Mouse (Mus musculus) mature B cell (primary cell): ENCODE results near the gene Ash1l.

ENCODE experiments used
- in situ Hi-C: fragments of 300-500 bp; cut with MboI; formaldehyde crosslinking; loops from 2 replicates; pipeline ENCODE4 v1.14.3; 2019

Gene Ash1l

GRCm38 (mm10) chr3:88950576-88951326 is at the start of gene Ash1l, which contains the start of gene Dap3:
Gene Ash1l, plus strand, starts transcription at chr3:88950622.
Gene Dap3, minus strand, starts transcription at chr3:88951181.
- in situ Hi-C loops = no loop called here

GRCm38 (mm10) chr3:88904803-88905202 is 45.6 kb upstream of the Ash1l start:
- in situ Hi-C loops = no loop called here

- in situ Hi-C loops = no loop called here
These were observed 45.2 kb upstream of the Ash1l start for GRCm38 (mm10) chr3:88905209-88905608.

- in situ Hi-C loops = no loop called here
These were observed 44.7 kb upstream of the Ash1l start for GRCm38 (mm10) chr3:88905741-88906140.

- in situ Hi-C loops = no loop called here
These were observed 43.8 kb upstream of the Ash1l start for GRCm38 (mm10) chr3:88906393-88907159.

- in situ Hi-C loops = no loop called here
These were observed 37.8 kb upstream of the Ash1l start for GRCm38 (mm10) chr3:88912585-88912984.

- in situ Hi-C loops = no loop called here
These were observed 36.7 kb upstream of the Ash1l start, which contains the start of gene Msto1 for GRCm38 (mm10) chr3:88913511-88914383. Gene Msto1, minus strand, starts transcription at chr3:88913999.

- in situ Hi-C loops = no loop called here
These were observed 36.0 kb upstream of the Ash1l start for GRCm38 (mm10) chr3:88914384-88914810.

GRCm38 (mm10) chr3:88918981-88919380 is 31.4 kb upstream of the Ash1l start:
- in situ Hi-C loops = no loop called here

GRCm38 (mm10) chr3:88921411-88921810 is 29.0 kb upstream of the Ash1l start:
- in situ Hi-C loops = no loop called here

GRCm38 (mm10) chr3:88923989-88924591 is 26.3 kb upstream of the Ash1l start:
- in situ Hi-C loops = no loop called here

GRCm38 (mm10) chr3:88925651-88926050 is 24.8 kb upstream of the Ash1l start:
- in situ Hi-C loops = no loop called here

GRCm38 (mm10) chr3:88929501-88929900 is 20.9 kb upstream of the Ash1l start:
- in situ Hi-C loops = no loop called here

GRCm38 (mm10) chr3:88939071-88939470 is 11.4 kb upstream of the Ash1l start:
- in situ Hi-C loops = no loop called here

- in situ Hi-C loops = no loop called here
These were observed 10.7 kb upstream of the Ash1l start for GRCm38 (mm10) chr3:88939749-88940148.

- in situ Hi-C loops = no loop called here
These were observed 8.0 kb upstream of the Ash1l start for GRCm38 (mm10) chr3:88942316-88942880.

GRCm38 (mm10) chr3:88944109-88944508 is 6.3 kb upstream of the Ash1l start:
- in situ Hi-C loops = no loop called here

- in situ Hi-C loops = no loop called here
These were observed 441 bp upstream of the Ash1l start for GRCm38 (mm10) chr3:88949786-88950575.

GRCm38 (mm10) chr3:88951327-88951800 is 942 bp downstream of the Ash1l start:
- in situ Hi-C loops = no loop called here

GRCm38 (mm10) chr3:88953246-88953645 is 2.8 kb downstream of the Ash1l start:
- in situ Hi-C loops = no loop called here
